Mouse (Mus musculus): ENCODE data around the gene Hspb3. TPM values are rescaled to one million over a fixed set of nuclear protein-coding genes. Genes with fewer than 3 reads are reported as not detected.

Hspb3 gene
- polyA plus RNA-seq, 1 experiment from 2014 or later = 0.59 TPM

DNA sequence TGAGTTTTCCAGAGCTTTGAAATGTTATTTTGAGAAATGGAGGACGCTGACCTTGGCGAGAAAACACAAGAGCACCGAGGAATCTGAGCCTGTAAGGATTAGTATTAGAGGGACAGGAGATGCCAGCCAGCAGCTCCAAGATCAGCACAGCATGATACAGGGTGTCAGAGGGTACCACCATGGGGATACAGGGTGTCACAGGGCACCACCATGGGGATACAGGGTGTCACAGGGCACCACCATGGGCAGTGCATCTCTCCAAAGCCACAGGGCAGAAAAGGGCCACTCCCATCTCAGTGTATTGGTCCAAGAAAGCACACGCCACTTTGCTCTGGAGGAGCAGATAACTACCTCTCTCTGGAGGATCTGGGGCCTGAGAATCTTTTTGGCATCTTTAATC lies 6.8 kb downstream of the Hspb3 start:
- DNase-seq (ENCODE audit: low spot score) = no peak
- Histone ChIP-seq H3K4me2 (no peak overlapping the region), H3K9ac (ENCODE audit: low read depth, low read length) (no peak overlapping the region), H3K9me3 (ENCODE audit: control insufficient read depth, low read length) (no peaks in the 10 kb centered on the region), H3K27ac (ENCODE audit: low read depth, low read length) (no peak overlapping the region), H3K27me3 (replicated peaks; ENCODE audit: control insufficient read depth, insufficient read depth, low read length) (no peaks in the 10 kb centered on the region), H3K4me3 (ENCODE audit: low read depth, low read length) (no peak overlapping the region), H3K36me3 (ENCODE audit: control insufficient read depth, insufficient read depth, low read length) (no peaks in the 10 kb centered on the region), H3K4me1 (replicated peaks; ENCODE audit: control insufficient read depth, insufficient read depth, low read length) (no peaks in the 10 kb centered on the region)
- no peak for ATAC-seq (replicated peaks; ENCODE audit: low FRiP score)
- 83% methylated on average over 4 of the region's 4 CpGs for WGBS

DNA sequence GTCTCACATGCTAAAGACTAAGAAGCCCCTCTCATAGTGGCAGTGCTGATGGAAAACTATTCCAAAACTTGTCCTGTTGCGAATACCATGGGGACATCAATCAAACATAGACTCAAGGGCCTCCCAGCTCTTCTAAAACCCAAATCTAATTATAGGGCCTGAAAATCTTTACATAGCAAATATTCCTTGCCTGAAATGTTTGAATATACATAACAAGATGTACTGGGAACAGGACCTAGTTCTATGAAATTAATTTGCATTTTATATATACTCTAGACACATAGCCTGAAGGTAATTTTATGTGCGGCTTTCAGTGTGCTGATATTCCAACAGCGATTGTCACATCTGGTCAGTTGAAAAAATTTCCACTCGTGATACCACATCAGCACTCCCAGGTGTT lies 8.0 kb downstream of the Hspb3 start:
- Histone ChIP-seq H3K4me2 (no peak overlapping the region), H3K27ac (ENCODE audit: low read depth, low read length) (no peak overlapping the region), H3K9me3 (ENCODE audit: control insufficient read depth, low read length) (no peaks in the 10 kb centered on the region), H3K4me3 (ENCODE audit: low read depth, low read length) (no peak overlapping the region), H3K36me3 (ENCODE audit: control insufficient read depth, insufficient read depth, low read length) (no peaks in the 10 kb centered on the region), H3K4me1 (replicated peaks; ENCODE audit: control insufficient read depth, insufficient read depth, low read length) (no peaks in the 10 kb centered on the region), H3K27me3 (replicated peaks; ENCODE audit: control insufficient read depth, insufficient read depth, low read length) (no peaks in the 10 kb centered on the region), H3K9ac (ENCODE audit: low read depth, low read length) (no peak overlapping the region)
- WGBS = 83% methylated on average over 4 of the region's 4 CpGs
- ATAC-seq (replicated peaks; ENCODE audit: low FRiP score) (no peak), DNase-seq (ENCODE audit: low spot score) (no peak)

DNA sequence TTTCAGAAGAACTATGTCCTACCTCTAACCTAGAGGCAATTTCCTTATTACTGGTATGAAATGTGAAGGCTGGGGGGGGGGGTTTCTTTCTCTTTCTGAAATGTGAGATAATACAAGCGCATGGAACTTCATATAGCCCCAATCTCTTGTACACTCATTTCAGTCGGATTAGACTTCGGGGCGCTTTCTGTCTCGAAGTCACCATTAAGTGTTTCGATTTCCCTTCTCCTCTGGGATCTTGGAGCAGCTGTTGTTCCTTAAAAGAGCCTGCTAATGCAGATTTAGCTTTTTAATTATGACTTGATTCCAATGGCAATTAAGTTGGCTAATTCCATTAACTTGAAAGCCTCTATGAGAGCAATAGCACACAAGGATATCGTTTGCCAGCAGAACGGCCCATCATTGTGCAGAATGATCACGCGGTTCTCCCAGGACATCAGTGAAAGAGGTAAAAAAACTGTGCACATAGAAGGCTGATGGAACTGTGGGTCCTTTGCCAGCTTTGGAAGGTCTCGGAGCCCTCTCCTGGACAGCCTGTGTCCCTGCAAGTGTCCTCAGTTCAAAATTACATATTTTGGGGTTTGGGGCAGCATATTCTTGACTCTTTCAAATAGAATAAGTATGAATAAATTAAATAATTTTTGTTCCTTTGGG lies 22.4 kb downstream of the Hspb3 start:
- H3K4me1 ChIP-seq (replicated peaks; ENCODE audit: control insufficient read depth, insufficient read depth, low read length) = no peaks in the 10 kb centered on the region
- H3K27me3 ChIP-seq (replicated peaks; ENCODE audit: control insufficient read depth, insufficient read depth, low read length) = no peaks in the 10 kb centered on the region
- no peaks in the 10 kb centered on the region for H3K36me3 ChIP-seq (ENCODE audit: control insufficient read depth, insufficient read depth, low read length)
- no peak overlapping the region for H3K27ac ChIP-seq (ENCODE audit: low read depth, low read length)
- 83% methylated on average over 11 of the region's 11 CpGs for WGBS
- no peak overlapping the region for H3K4me2 ChIP-seq
- ATAC-seq (replicated peaks; ENCODE audit: low FRiP score) (no peak), DNase-seq (ENCODE audit: low spot score) (no peak)
- H3K9ac ChIP-seq (ENCODE audit: low read depth, low read length) = no peak overlapping the region
- H3K4me3 ChIP-seq (ENCODE audit: low read depth, low read length) = no peak overlapping the region
- no peaks in the 10 kb centered on the region for H3K9me3 ChIP-seq (ENCODE audit: control insufficient read depth, low read length)

DNA sequence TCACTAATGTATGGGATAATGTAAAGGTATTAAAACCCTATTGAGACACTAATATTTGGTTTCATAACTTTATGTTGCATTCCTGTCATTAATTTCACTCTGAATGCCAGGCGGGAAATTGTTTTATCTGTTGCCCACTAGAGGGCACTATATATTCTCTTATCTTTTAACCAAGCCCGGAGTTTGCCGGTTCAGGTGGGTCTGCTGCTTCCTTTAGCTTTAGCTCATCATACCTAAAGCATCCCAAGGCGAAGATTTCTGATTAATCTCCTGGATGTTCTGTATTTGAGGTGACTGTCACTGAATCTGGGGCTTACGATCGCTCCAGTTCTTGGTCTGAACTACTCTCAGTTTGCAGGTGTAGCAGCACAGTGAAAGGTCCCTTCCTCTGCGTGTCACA lies 24.6 kb downstream of the Hspb3 start:
- no peak overlapping the region for H3K9ac ChIP-seq (ENCODE audit: low read depth, low read length)
- H3K4me2 ChIP-seq = no peak overlapping the region

DNA sequence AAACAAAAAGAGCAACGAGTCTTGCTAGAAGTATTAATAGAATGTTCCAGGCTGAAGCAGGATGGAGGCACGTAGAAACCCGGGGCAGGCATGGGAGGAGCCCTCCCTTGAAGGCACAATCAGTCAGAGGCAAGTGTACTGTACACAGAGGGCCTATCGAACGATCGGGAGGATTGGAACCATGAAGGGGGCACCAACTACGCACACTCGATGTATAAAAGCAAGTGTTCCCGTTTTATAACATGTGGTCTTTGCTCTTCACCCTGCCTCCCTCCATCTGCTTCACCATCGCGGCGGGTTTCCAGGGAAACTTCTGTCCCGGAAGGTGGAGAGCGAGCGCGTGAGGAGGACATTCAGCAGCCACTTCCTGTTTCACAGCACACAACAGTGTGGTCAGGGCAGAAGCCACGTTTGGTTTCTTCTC lies 27.7 kb downstream of the Hspb3 start:
- ATAC-seq (replicated peaks; ENCODE audit: low FRiP score) = no peak
- Histone ChIP-seq H3K4me3 (ENCODE audit: low read depth, low read length) (no peak overlapping the region), H3K4me1 (replicated peaks; ENCODE audit: control insufficient read depth, insufficient read depth, low read length) (no peaks in the 10 kb centered on the region), H3K27me3 (replicated peaks; ENCODE audit: control insufficient read depth, insufficient read depth, low read length) (no peaks in the 10 kb centered on the region), H3K36me3 (ENCODE audit: control insufficient read depth, insufficient read depth, low read length) (no peaks in the 10 kb centered on the region), H3K9ac (ENCODE audit: low read depth, low read length) (no peak overlapping the region), H3K9me3 (ENCODE audit: control insufficient read depth, low read length) (no peaks in the 10 kb centered on the region), H3K27ac (ENCODE audit: low read depth, low read length) (no peak overlapping the region), H3K4me2 (peak overlapping the region; percentile 23; the same call in 1 of the 2 replicates)
- DNase-seq (ENCODE audit: low spot score) = no peak
- WGBS = 52% methylated on average over 17 of the region's 17 CpGs

More for the DNA sequence above, 24.6 kb downstream of the Hspb3 start:
- Histone ChIP-seq H3K27me3 (replicated peaks; ENCODE audit: control insufficient read depth, insufficient read depth, low read length) (no peaks in the 10 kb centered on the region), H3K4me1 (replicated peaks; ENCODE audit: control insufficient read depth, insufficient read depth, low read length) (no peaks in the 10 kb centered on the region), H3K4me3 (ENCODE audit: low read depth, low read length) (no peak overlapping the region), H3K36me3 (ENCODE audit: control insufficient read depth, insufficient read depth, low read length) (no peaks in the 10 kb centered on the region), H3K9me3 (ENCODE audit: control insufficient read depth, low read length) (no peaks in the 10 kb centered on the region), H3K27ac (ENCODE audit: low read depth, low read length) (no peak overlapping the region)
- DNase-seq (ENCODE audit: low spot score) (no peak), ATAC-seq (replicated peaks; ENCODE audit: low FRiP score) (no peak)
- WGBS = 26% methylated on average over 7 of the region's 7 CpGs

DNA sequence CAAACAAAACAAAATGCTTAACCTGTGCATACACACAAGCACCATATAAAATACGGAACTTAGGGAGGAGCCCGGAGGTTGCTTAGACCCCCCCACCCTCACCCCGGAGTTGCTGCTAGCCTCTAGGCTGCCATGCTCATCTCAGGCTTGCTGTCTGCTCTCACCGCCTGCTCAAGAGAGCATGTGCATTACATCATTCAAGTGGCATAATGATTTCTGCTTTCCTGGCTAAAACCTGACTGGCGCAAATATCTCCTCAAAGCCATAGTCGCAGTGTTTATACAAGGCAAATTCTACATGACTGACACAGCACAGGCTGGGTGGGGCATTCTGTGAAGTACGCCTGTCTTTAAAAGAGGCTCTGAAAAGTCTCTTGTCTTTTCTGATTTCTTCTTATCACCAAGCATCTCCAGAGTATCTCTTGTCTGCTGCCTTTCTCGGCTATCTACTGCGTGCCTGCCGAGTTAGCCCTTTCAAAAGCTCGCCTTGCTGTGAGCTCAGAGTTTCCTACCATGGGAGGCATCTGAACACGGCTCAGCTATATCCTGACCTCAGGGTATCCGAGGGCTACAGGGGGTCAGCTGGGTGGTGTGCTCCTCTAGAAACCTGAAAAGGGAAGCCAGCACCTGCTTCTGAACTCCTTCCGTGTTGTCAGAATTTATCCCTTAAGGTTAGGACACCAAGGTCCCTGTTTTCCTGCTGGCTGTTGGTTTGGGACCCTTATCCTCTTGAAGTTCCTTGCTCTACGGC lies 28.6 kb downstream of the Hspb3 start:
- no peak for DNase-seq (ENCODE audit: low spot score)
- H3K36me3 ChIP-seq (ENCODE audit: control insufficient read depth, insufficient read depth, low read length) = no peaks in the 10 kb centered on the region
- H3K9me3 ChIP-seq (ENCODE audit: control insufficient read depth, low read length) = no peaks in the 10 kb centered on the region
- no peak overlapping the region for H3K4me3 ChIP-seq (ENCODE audit: low read depth, low read length)
- WGBS = 65% methylated on average over 15 of the region's 15 CpGs
- ATAC-seq (replicated peaks; ENCODE audit: low FRiP score) = no peak
- H3K9ac ChIP-seq (ENCODE audit: low read depth, low read length) = no peak overlapping the region
- H3K4me2 ChIP-seq = no peak overlapping the region
- no peaks in the 10 kb centered on the region for H3K27me3 ChIP-seq (replicated peaks; ENCODE audit: control insufficient read depth, insufficient read depth, low read length)
- no peaks in the 10 kb centered on the region for H3K4me1 ChIP-seq (replicated peaks; ENCODE audit: control insufficient read depth, insufficient read depth, low read length)
- no peak overlapping the region for H3K27ac ChIP-seq (ENCODE audit: low read depth, low read length)

DNA sequence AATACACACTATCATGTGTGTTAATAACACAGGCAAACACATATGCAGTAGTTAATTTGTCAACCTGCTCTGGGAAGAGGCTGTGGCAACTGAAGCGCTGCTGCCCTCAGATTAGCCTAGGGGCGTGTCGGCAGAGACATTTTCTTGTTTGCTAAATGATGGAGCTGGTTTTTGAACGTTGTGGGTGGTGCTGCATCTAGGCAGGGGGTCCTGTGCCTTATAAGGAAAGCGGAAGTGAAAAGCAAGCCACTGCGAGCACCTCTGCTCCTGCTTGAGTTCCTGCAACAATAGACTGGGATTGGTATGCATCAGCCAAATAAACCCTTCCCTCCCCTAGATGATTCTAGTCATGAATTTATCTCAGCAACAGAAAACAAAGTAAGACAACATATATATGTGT lies 31.0 kb downstream of the Hspb3 start:
- DNase-seq (ENCODE audit: low spot score) (no peak), ATAC-seq (replicated peaks; ENCODE audit: low FRiP score) (no peak)
- WGBS = 40% methylated on average over 6 of the region's 6 CpGs
- no peaks in the 10 kb centered on the region for H3K27me3 ChIP-seq (replicated peaks; ENCODE audit: control insufficient read depth, insufficient read depth, low read length)
- no peaks in the 10 kb centered on the region for H3K36me3 ChIP-seq (ENCODE audit: control insufficient read depth, insufficient read depth, low read length)
- no peaks in the 10 kb centered on the region for H3K9me3 ChIP-seq (ENCODE audit: control insufficient read depth, low read length)
- no peaks in the 10 kb centered on the region for H3K4me1 ChIP-seq (replicated peaks; ENCODE audit: control insufficient read depth, insufficient read depth, low read length)
- H3K4me3 ChIP-seq (ENCODE audit: low read depth, low read length) = no peak overlapping the region
- H3K9ac ChIP-seq (ENCODE audit: low read depth, low read length) = no peak overlapping the region
- H3K4me2 ChIP-seq = no peak overlapping the region
- no peak overlapping the region for H3K27ac ChIP-seq (ENCODE audit: low read depth, low read length)

DNA sequence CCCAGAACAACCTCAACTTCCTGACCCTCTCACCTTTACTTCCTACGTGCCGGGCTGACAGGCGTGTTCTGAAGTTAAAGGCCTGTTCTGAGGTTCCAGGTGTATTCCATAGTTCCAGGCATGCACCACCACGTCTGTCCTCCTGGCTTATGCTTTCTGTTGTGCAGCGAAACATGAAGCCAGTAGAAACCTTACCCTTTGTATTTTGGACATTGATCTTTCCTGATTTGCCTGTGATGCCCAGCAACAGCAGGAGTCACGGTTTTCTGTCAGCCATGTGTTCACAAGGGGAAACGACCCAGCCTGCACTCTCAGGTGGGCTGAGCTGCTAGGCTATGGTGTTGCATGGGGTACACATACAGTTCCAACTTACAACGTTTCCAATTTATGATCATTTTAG lies 35.9 kb downstream of the Hspb3 start:
- H3K4me2 ChIP-seq = no peak overlapping the region
- no peaks in the 10 kb centered on the region for H3K4me1 ChIP-seq (replicated peaks; ENCODE audit: control insufficient read depth, insufficient read depth, low read length)
- no peak for ATAC-seq (replicated peaks; ENCODE audit: low FRiP score)

DNA sequence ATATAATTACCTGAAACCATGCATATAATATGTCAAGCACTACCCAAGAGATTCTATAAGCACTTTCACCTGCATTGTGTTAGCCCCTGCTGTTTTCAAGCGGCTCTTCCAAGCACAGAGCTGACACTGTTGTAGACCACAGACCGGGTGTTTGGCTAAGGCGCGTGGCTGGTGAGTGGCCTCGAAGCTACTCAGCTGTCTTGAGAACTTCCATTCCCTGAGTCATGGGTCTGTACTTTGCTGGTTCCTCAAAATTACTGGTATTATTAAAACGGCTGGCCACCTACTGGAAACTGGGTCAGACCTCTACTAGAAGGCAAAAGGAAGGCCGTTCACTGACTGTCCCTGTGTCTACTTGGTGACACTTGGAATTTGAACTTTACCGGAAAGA lies 40.6 kb downstream of the Hspb3 start:
- WGBS = 67% methylated on average over 8 of the region's 8 CpGs
- DNase-seq (ENCODE audit: low spot score) = no peak
- H3K27me3 ChIP-seq (replicated peaks; ENCODE audit: control insufficient read depth, insufficient read depth, low read length) = no peaks in the 10 kb centered on the region
- H3K9ac ChIP-seq (ENCODE audit: low read depth, low read length) = no peak overlapping the region
- no peaks in the 10 kb centered on the region for H3K9me3 ChIP-seq (ENCODE audit: control insufficient read depth, low read length)
- H3K4me3 ChIP-seq (ENCODE audit: low read depth, low read length) = no peak overlapping the region
- H3K4me2 ChIP-seq = no peak overlapping the region
- no peak overlapping the region for H3K27ac ChIP-seq (ENCODE audit: low read depth, low read length)
- no peaks in the 10 kb centered on the region for H3K36me3 ChIP-seq (ENCODE audit: control insufficient read depth, insufficient read depth, low read length)
- H3K4me1 ChIP-seq (replicated peaks; ENCODE audit: control insufficient read depth, insufficient read depth, low read length) = no peaks in the 10 kb centered on the region; the same call in 1 of the 2 replicates
- no peak for ATAC-seq (replicated peaks; ENCODE audit: low FRiP score)

More for the DNA sequence above, 35.9 kb downstream of the Hspb3 start:
- WGBS = 74% methylated on average over 8 of the region's 8 CpGs
- no peak overlapping the region for H3K4me3 ChIP-seq (ENCODE audit: low read depth, low read length)
- no peak overlapping the region for H3K27ac ChIP-seq (ENCODE audit: low read depth, low read length)
- H3K27me3 ChIP-seq (replicated peaks; ENCODE audit: control insufficient read depth, insufficient read depth, low read length) = no peaks in the 10 kb centered on the region
- H3K9ac ChIP-seq (ENCODE audit: low read depth, low read length) = no peak overlapping the region
- no peaks in the 10 kb centered on the region for H3K9me3 ChIP-seq (ENCODE audit: control insufficient read depth, low read length)
- no peaks in the 10 kb centered on the region for H3K36me3 ChIP-seq (ENCODE audit: control insufficient read depth, insufficient read depth, low read length)
- DNase-seq (ENCODE audit: low spot score) = no peak

Data from liver, embryonic 11.5 days (tissue).